Mouse (Mus musculus): Measurements from ENCODE around the gene Nedd4. TPM values are rescaled to one million over a fixed set of nuclear protein-coding genes. Genes with fewer than 3 reads are reported as not detected.

Gene Nedd4
- polyA plus RNA-seq, 1 experiment from 2014 or later: 439 TPM

GRCm38 (mm10) chr9:72795243-72795642 lies 133.1 kb downstream of the Nedd4 start:
- H3K27me3 ChIP-seq (ENCODE audit: control insufficient read depth, insufficient read depth, low read length): no peaks in the 10 kb centered on the region
- ATAC-seq (ENCODE audit: low read depth): no peak
- no peaks in the 10 kb centered on the region for H3K4me1 ChIP-seq (ENCODE audit: control insufficient read depth, insufficient read depth, low read length)
- no peak overlapping the region for H3K27ac ChIP-seq (ENCODE audit: low read depth, low read length)
- no peak overlapping the region for H3K4me3 ChIP-seq (ENCODE audit: low read depth, low read length)
- no peaks in the 10 kb centered on the region for H3K9me3 ChIP-seq (ENCODE audit: control insufficient read depth, low read length)
- no peak overlapping the region for H3K9ac ChIP-seq (replicated peaks; ENCODE audit: low read depth, low read length)
- H3K36me3 ChIP-seq (ENCODE audit: control insufficient read depth, insufficient read depth, low read length): no peaks in the 10 kb centered on the region
- 84% methylated on average over 3 of the region's 3 CpGs for WGBS
- H3K4me2 ChIP-seq (ENCODE audit: low read depth, low read length): no peak overlapping the region

GRCm38 (mm10) chr9:72797136-72797621 lies 135.0 kb downstream of the Nedd4 start:
- Histone ChIP-seq H3K4me3 (ENCODE audit: low read depth, low read length) (no peak overlapping the region), H3K27ac (ENCODE audit: low read depth, low read length) (no peak overlapping the region), H3K4me2 (ENCODE audit: low read depth, low read length) (no peak overlapping the region), H3K9me3 (ENCODE audit: control insufficient read depth, low read length) (no peaks in the 10 kb centered on the region), H3K9ac (replicated peaks; ENCODE audit: low read depth, low read length) (no peak overlapping the region), H3K27me3 (ENCODE audit: control insufficient read depth, insufficient read depth, low read length) (no peaks in the 10 kb centered on the region), H3K36me3 (ENCODE audit: control insufficient read depth, insufficient read depth, low read length) (no peaks in the 10 kb centered on the region), H3K4me1 (ENCODE audit: control insufficient read depth, insufficient read depth, low read length) (no peaks in the 10 kb centered on the region)
- no peak for ATAC-seq (ENCODE audit: low read depth)
- WGBS: 50% methylated on average over 9 of the region's 9 CpGs

Other genes starting within 250 kb of the Nedd4 start
- gene Mns1, start 224.3 kb upstream of the Nedd4 start, polyA plus RNA-seq (2014; fragmentation: Nextera tagmentation; extraction: Ambion mirVana): 3.7 and 5.7 TPM in 2 replicates
- gene Tex9, start 170.1 kb upstream of the Nedd4 start, polyA plus RNA-seq (2014; fragmentation: Nextera tagmentation; extraction: Ambion mirVana): 26.8 and 32.2 TPM in 2 replicates
- 27.5 and 29.9 TPM in 2 replicates for gene Rfx7, start 130.1 kb upstream of the Nedd4 start, polyA plus RNA-seq (2014; fragmentation: Nextera tagmentation; extraction: Ambion mirVana)
- gene Prtg, start 144.5 kb downstream of the Nedd4 start, polyA plus RNA-seq (2014; fragmentation: Nextera tagmentation; extraction: Ambion mirVana): 0.43 and 0.80 TPM in 2 replicates

All from neural tube, embryonic 14.5 days (tissue).